Mouse (Mus musculus): ENCODE results near the gene Rgs17. TPM values are rescaled to one million over a fixed set of nuclear protein-coding genes. Genes with fewer than 3 reads are reported as not detected.

The Rgs17 gene
- polyA plus RNA-seq, 1 experiment from 2014 or later = 4.3 TPM

DNA sequence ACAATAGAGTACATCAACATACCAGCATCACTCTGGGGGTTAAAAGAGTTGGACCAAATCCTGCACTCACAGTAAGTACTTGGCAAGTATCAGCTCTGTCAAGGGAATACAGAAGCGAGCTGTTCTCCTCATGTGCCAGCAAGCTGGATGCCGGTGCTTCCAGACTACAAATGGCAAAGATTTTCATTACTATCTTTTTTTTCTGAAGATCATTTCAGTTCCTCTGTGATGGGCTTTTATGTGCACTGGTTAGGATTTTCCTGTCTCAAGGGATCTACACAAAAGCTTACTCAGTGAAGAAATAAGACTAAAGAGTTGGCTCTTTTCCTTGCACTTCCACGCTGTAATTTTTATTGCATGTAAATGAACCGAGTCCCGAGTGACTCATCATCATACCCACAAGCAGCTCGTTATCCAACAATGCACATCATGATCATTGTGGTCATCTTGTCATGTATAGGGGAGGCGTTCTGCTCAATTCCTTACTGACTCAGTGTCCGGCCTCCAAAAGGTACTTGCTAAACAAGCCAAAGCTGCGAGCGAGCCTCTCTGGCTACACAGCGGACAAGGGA lies 54.1 kb downstream of the Rgs17 start:
- no peaks in the 10 kb centered on the region for H3K36me3 ChIP-seq
- H3K27ac ChIP-seq (replicated peaks) = no peak overlapping the region
- no peak overlapping the region for H3K4me3 ChIP-seq
- 83% methylated on average over 11 of the region's 11 CpGs for WGBS
- H3K9me3 ChIP-seq = no peaks in the 10 kb centered on the region
- no peaks in the 10 kb centered on the region for H3K4me1 ChIP-seq
- H3K4me2 ChIP-seq (replicated peaks) = no peak overlapping the region
- no peak for ATAC-seq (ENCODE audit: low FRiP score, low read depth)
- no peaks in the 10 kb centered on the region for H3K27me3 ChIP-seq
- no peak overlapping the region for H3K9ac ChIP-seq (replicated peaks)

DNA sequence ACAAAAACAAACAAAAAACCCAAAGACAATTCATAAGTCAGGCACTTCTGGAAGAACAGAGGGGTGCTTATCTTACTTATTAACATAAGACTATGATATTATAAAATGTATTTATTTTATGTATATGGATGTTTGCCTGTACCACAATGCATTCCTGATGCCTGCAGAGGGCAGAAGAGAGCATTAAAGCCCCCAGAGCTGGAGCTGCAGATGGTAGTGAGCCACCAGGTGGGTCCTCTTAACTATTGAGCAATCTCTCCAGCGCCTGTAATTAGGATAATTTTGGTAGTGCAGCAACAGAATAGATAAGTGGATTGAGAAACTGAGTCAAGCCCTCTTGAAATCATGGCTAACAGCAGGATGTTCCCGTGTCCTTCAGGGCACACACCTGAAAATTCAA lies 56.2 kb downstream of the Rgs17 start:
- Histone ChIP-seq H3K9ac (replicated peaks) (no peak overlapping the region), H3K27me3 (no peaks in the 10 kb centered on the region), H3K4me2 (replicated peaks) (no peak overlapping the region), H3K4me1 (no peaks in the 10 kb centered on the region), H3K4me3 (no peak overlapping the region), H3K27ac (replicated peaks) (no peak overlapping the region), H3K36me3 (0 out of 2 replicates have a peak, but pooled peaks cover 3% of the 10 kb centered on the region), H3K9me3 (no peaks in the 10 kb centered on the region)
- WGBS = 59% methylated on average over 2 of the region's 2 CpGs
- ATAC-seq (ENCODE audit: low FRiP score, low read depth) = no peak

DNA sequence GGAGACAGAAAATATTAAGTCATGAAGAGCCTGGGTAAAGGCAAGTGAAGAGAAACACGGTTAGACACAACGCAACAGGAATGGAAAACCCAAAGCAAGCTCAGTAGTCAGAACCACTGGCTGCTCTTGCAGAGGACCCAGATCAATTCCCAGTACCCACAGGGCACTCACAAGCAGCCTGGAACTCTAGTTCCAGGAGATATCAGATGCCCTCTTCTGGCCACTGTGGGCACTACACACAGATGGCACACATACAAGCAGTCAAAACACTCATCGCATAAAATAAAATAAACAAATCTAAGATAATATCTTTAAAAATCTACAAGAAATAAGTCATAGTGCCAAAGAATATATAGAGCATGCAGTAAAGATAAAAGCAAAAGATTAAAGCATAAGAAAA lies 59.5 kb downstream of the Rgs17 start:
- Histone ChIP-seq H3K4me3 (no peak overlapping the region), H3K4me1 (no peaks in the 10 kb centered on the region), H3K9ac (replicated peaks) (no peak overlapping the region), H3K27me3 (no peaks in the 10 kb centered on the region), H3K9me3 (no peaks in the 10 kb centered on the region), H3K4me2 (replicated peaks) (no peak overlapping the region), H3K27ac (replicated peaks) (no peak overlapping the region), H3K36me3 (0 out of 2 replicates have a peak, but pooled peaks cover 3% of the 10 kb centered on the region)
- ATAC-seq (ENCODE audit: low FRiP score, low read depth) = no peak
- WGBS = 96% methylated on average over 3 of the region's 3 CpGs

DNA sequence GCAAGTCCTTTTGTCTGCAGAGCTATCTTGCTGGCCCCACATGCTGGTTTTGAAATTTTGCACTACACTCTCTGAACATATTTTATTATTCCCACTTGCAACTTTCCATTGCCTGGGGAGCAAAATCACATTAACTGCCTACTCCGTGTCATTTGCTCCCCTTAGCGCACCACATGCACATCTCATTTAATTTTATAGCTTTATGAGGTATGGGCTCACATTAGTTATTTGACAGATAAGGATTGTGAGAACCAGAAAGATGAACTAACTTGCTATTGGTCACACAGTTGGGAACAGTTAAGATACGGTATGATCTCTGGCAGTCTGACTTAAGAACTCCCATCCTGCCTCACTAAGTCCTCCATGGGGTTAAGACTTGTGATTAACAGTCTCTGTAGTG lies 61.4 kb downstream of the Rgs17 start:
- Histone ChIP-seq H3K9me3 (no peaks in the 10 kb centered on the region), H3K4me3 (no peak overlapping the region), H3K36me3 (0 out of 2 replicates have a peak, but pooled peaks cover 3% of the 10 kb centered on the region), H3K27ac (replicated peaks) (no peak overlapping the region), H3K4me2 (replicated peaks) (no peak overlapping the region), H3K9ac (replicated peaks) (no peak overlapping the region), H3K27me3 (no peaks in the 10 kb centered on the region), H3K4me1 (no peaks in the 10 kb centered on the region)
- ATAC-seq (ENCODE audit: low FRiP score, low read depth) = no peak
- 94% methylated on average over 3 of the region's 3 CpGs for WGBS

DNA sequence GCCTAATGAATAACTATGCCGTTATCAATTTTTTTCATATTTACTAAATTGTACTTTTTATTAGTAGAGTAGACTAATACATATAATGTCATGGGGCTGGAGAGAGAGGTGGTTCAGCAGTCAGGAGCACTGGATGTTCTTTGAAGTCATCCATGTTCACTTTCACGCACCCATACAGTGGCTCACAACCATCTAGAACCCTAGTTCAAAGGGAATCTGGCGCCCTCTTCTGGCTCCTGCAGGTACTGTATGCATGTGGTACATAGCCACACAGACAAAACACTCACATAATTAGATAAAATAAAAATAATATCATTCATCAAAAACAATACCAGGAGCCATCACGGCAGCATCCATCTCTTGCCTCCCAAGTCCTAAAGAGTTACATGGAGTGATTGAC lies 62.5 kb downstream of the Rgs17 start:
- Histone ChIP-seq H3K27me3 (no peaks in the 10 kb centered on the region), H3K4me3 (no peak overlapping the region), H3K4me2 (replicated peaks) (no peak overlapping the region), H3K9me3 (no peaks in the 10 kb centered on the region), H3K36me3 (0 out of 2 replicates have a peak, but pooled peaks cover 3% of the 10 kb centered on the region), H3K27ac (replicated peaks) (no peak overlapping the region), H3K9ac (replicated peaks) (no peak overlapping the region), H3K4me1 (no peaks in the 10 kb centered on the region)
- no peak for ATAC-seq (ENCODE audit: low FRiP score, low read depth)
- WGBS = 79% methylated on average over 4 of the region's 4 CpGs

DNA sequence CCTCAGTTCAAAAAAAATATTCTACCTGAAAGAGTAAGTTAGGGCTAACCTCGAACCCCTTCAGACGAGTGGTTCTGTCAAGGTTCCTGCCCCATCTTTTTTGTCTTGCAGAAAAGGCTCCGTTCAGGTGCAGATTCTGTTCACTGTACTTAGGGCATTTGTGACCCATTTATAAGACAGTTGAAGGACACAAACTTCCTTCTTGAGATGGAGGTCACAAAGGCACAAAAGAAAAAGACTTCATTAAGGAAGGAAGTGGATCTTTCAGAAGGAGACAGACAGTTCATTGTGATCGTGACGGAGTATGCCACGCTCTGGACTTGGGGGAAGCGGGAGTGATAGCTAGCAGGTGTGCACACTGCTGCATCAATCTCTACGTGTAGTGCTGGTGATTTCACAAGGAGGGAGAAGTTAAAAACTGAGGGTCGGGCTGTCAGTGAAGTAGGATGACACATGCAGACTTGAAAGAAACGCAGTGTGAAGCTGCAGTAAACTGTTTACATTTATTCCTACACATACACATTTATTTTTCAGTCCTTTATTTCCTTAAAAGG lies 64.1 kb downstream of the Rgs17 start:
- WGBS = 69% methylated on average over 10 of the region's 10 CpGs
- H3K27me3 ChIP-seq = no peaks in the 10 kb centered on the region
- H3K36me3 ChIP-seq = 0 out of 2 replicates have a peak, but pooled peaks cover 3% of the 10 kb centered on the region
- no peak overlapping the region for H3K4me2 ChIP-seq (replicated peaks)
- no peak overlapping the region for H3K4me3 ChIP-seq
- H3K27ac ChIP-seq (replicated peaks) = no peak overlapping the region
- no peaks in the 10 kb centered on the region for H3K4me1 ChIP-seq
- H3K9ac ChIP-seq (replicated peaks) = no peak overlapping the region
- no peak for ATAC-seq (ENCODE audit: low FRiP score, low read depth)
- H3K9me3 ChIP-seq = no peaks in the 10 kb centered on the region

DNA sequence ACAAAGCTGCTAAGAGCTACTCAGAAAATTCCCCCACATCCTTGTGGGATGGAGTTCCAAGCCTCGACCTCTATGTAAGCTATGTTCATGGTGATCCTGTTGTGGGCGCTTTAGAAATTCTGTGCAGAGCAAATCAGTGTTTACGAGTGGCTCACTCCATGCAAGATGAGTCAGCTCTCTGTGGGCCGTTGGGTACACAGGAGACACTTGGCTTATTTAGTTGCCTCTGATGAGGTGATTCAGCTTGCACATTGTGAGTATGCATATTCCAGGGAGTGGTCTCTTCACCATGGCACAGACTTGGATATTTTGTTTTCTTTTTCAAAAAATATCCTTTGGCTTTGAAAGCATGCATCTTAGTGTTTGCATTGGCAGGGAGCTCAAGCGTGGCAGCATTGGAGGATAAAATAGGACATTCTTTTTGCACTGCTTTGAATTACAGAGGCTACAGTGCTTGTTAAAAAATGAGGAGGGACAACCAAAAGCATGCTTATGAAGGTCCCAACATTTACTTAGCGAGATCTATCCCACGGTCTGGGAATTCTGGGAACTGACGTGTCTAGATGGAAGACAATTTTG lies 68.8 kb downstream of the Rgs17 start:
- Histone ChIP-seq H3K9me3 (no peaks in the 10 kb centered on the region), H3K4me1 (no peaks in the 10 kb centered on the region), H3K9ac (replicated peaks) (no peak overlapping the region), H3K4me2 (replicated peaks) (no peak overlapping the region), H3K27me3 (no peaks in the 10 kb centered on the region), H3K4me3 (no peak overlapping the region), H3K36me3 (no peaks in the 10 kb centered on the region), H3K27ac (replicated peaks) (no peak overlapping the region)
- WGBS = 88% methylated on average over 8 of the region's 8 CpGs
- no peak for ATAC-seq (ENCODE audit: low FRiP score, low read depth)

DNA sequence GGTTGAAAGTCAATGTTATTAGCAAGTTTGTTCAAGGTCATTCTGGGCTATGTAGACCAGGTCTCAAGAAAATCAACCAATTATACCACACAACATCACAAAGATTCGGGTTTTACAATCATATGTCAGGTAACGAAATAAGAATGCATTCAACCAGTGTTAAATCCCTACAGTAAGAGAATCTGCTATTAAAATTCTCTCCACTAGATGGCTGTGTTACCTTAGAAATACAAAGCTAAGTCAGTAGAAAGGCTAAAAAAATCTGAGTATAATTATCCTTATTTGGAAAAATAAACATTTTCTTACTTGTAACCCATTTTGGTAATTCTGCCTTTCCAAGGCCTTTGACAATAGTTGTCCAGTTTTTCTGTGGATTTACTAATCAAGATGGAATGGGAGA lies 75.3 kb downstream of the Rgs17 start:
- WGBS = 43% methylated on average over 2 of the region's 2 CpGs
- Histone ChIP-seq H3K27ac (replicated peaks) (no peak overlapping the region), H3K4me3 (no peak overlapping the region), H3K4me1 (no peaks in the 10 kb centered on the region), H3K36me3 (no peaks in the 10 kb centered on the region), H3K9me3 (no peaks in the 10 kb centered on the region), H3K27me3 (no peaks in the 10 kb centered on the region), H3K4me2 (replicated peaks) (no peak overlapping the region), H3K9ac (replicated peaks) (no peak overlapping the region)
- ATAC-seq (ENCODE audit: low FRiP score, low read depth) = no peak

DNA sequence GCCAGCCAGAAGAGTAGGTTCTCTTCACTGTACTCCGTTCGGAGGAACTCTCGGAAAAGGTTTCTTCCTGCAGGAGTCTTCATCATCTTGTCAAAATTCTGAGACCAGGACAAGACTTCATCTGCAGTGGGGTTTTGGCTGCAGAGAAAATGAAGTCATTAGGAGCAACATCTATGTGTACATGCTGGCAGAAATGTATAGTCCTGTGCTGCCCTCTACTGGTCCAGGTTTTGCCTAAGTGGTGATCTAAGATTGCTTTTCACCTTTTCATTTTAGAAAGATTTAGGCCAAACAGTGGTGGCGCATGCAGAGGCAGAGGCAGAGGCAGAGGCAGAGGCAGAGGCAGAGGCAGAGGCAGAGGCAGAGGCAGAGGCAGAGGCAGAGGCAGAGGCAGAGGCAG lies 80.8 kb downstream of the Rgs17 start:
- H3K27me3 ChIP-seq = no peaks in the 10 kb centered on the region
- H3K4me3 ChIP-seq = no peak overlapping the region
- 84% methylated on average over 4 of the region's 4 CpGs for WGBS

DNA sequence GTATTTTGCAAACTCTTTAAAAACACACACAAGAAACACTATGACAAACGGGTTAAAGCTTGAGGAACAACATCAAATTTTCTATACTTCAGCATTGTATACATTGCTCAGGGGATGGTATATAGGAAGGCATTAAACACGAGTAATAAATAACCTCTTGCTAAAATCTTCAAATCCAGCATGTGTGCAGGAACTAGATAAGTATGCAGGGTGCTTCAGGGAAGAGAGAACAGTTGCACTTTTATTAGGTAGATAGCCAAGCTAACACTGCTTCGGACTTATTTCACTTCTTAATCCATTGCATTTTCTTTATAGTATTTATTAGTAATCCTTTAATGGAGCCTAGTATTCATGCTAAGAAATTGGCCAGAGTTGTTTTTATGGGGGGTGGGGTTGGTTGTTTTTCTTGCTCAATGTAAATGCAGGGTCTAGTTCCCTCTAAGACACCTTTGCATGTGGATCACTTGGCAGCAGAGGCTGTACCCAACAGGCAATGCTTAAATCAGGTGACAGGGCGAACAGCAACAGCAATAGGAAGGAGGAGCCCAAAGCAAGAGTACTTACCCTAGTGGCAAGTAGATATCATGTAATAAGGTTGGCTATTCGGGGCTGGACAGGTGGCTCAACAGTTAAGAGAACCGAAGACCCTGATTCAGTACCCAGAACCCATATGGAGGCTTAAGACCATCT lies 95.7 kb downstream of the Rgs17 start:
- 81% methylated on average over 6 of the region's 6 CpGs for WGBS
- no peak overlapping the region for H3K4me3 ChIP-seq
- H3K9ac ChIP-seq (replicated peaks) = no peak overlapping the region
- H3K4me1 ChIP-seq = peaks cover 17% of the 10 kb centered on the region
- H3K36me3 ChIP-seq = no peaks in the 10 kb centered on the region
- ATAC-seq (ENCODE audit: low FRiP score, low read depth) = no peak
- H3K27me3 ChIP-seq = no peaks in the 10 kb centered on the region
- H3K4me2 ChIP-seq (replicated peaks) = no peak overlapping the region
- no peak overlapping the region for H3K27ac ChIP-seq (replicated peaks)
- no peaks in the 10 kb centered on the region for H3K9me3 ChIP-seq

More for the DNA sequence above, 80.8 kb downstream of the Rgs17 start:
- Histone ChIP-seq H3K9me3 (no peaks in the 10 kb centered on the region), H3K4me2 (replicated peaks) (no peak overlapping the region), H3K36me3 (no peaks in the 10 kb centered on the region), H3K4me1 (no peaks in the 10 kb centered on the region), H3K9ac (replicated peaks) (no peak overlapping the region), H3K27ac (replicated peaks) (no peak overlapping the region)
- ATAC-seq (ENCODE audit: low FRiP score, low read depth) = no peak

DNA sequence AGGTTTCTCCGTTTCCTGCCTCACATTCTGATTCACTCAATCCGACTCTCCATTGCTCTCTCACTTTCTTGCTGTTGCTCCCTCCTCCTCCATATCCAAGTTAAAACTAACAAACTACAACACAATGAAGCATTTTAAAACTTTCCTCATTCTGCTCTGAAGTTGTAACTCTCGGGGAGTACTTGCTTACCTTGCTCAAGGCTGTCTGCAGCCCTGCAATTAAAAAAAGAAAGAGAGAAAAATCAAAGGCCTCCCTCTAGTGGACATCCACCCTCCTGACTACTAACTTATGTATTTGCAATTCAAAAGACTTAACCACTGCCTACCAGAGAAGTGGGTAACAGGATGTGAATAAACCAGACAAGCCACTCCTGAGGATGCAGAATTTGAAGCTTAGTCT lies 97.4 kb downstream of the Rgs17 start:
- Histone ChIP-seq H3K4me2 (replicated peaks) (peak overlapping the region; percentile 75), H3K4me3 (peak overlapping the region; percentile 93), H3K27ac (replicated peaks) (peak overlapping the region; percentile 83), H3K4me1 (peaks cover 18% of the 10 kb centered on the region), H3K9ac (replicated peaks) (peak overlapping the region; percentile 90; the same call in 1 of the 2 replicates), H3K36me3 (peaks cover 6% of the 10 kb centered on the region), H3K27me3 (no peaks in the 10 kb centered on the region), H3K9me3 (no peaks in the 10 kb centered on the region)
- 0% methylated on average over 3 of the region's 3 CpGs for WGBS
- 0 out of 2 replicates have a peak, but pooled peaks have one; percentile 3 for ATAC-seq (ENCODE audit: low FRiP score, low read depth)
